Mouse (Mus musculus): ENCODE data around the gene Tmem56. TPM values are rescaled to one million over a fixed set of nuclear protein-coding genes. Genes with fewer than 3 reads are reported as not detected.
A peak's percentile ranks its signal among the peaks of the same experiment; 100 is the strongest.

Gene Tmem56
- polyA plus RNA-seq, 1 experiment from 2014 or later, result 0.45 TPM

DNA sequence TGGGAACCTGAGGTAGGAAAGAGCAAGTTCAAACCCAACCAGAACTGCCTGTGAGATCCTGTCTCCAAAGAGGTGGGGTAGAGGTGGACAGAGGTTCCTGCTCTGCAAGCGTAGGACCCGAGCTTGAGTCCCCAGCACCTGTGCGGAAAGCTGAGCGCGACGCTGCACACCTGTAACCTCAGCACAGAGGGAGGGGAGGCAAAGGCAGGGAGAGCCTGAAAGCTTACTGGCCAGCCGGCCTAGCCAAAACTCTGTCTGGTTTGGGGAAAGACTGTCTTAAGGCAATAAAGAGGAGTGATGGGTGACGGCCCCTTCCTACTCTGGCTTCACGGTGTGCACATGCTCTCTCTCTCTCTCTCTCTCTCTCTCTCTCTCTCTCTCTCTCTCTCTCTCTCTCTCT is 30.1 kb upstream of the Tmem56 start:
- Histone ChIP-seq H3K27ac (ENCODE audit: low read length) (no peak overlapping the region), H3K9me3 (replicated peaks; ENCODE audit: control insufficient read depth, low read length) (no peaks in the 10 kb centered on the region), H3K36me3 (ENCODE audit: control insufficient read depth, insufficient read depth) (no peaks in the 10 kb centered on the region), H3K4me1 (ENCODE audit: control insufficient read depth, insufficient read depth, low read length) (no peaks in the 10 kb centered on the region), H3K4me3 (ENCODE audit: low read length) (no peak overlapping the region), H3K27me3 (ENCODE audit: control insufficient read depth, insufficient read depth, low read length) (no peaks in the 10 kb centered on the region), H3K9ac (ENCODE audit: low read length) (no peak overlapping the region), H3K4me2 (ENCODE audit: low read depth, low read length) (no peak overlapping the region)
- WGBS, result 84% methylated on average over 9 of the region's 9 CpGs
- ATAC-seq (replicated peaks; ENCODE audit: extremely low read depth, insufficient read depth, low FRiP score), result no peak

GRCm38 (mm10) chr3:121312426-121312825 is 29.5 kb upstream of the Tmem56 start:
- H3K27ac ChIP-seq (ENCODE audit: low read length), result no peak overlapping the region
- H3K4me2 ChIP-seq (ENCODE audit: low read depth, low read length), result no peak overlapping the region
- no peaks in the 10 kb centered on the region for H3K4me1 ChIP-seq (ENCODE audit: control insufficient read depth, insufficient read depth, low read length)
- H3K9ac ChIP-seq (ENCODE audit: low read length), result no peak overlapping the region
- no peak for ATAC-seq (replicated peaks; ENCODE audit: extremely low read depth, insufficient read depth, low FRiP score)
- H3K36me3 ChIP-seq (ENCODE audit: control insufficient read depth, insufficient read depth), result no peaks in the 10 kb centered on the region
- no peak overlapping the region for H3K4me3 ChIP-seq (ENCODE audit: low read length)
- H3K9me3 ChIP-seq (replicated peaks; ENCODE audit: control insufficient read depth, low read length), result no peaks in the 10 kb centered on the region
- H3K27me3 ChIP-seq (ENCODE audit: control insufficient read depth, insufficient read depth, low read length), result no peaks in the 10 kb centered on the region
- WGBS, result 68% methylated on average over 6 of the region's 6 CpGs

DNA sequence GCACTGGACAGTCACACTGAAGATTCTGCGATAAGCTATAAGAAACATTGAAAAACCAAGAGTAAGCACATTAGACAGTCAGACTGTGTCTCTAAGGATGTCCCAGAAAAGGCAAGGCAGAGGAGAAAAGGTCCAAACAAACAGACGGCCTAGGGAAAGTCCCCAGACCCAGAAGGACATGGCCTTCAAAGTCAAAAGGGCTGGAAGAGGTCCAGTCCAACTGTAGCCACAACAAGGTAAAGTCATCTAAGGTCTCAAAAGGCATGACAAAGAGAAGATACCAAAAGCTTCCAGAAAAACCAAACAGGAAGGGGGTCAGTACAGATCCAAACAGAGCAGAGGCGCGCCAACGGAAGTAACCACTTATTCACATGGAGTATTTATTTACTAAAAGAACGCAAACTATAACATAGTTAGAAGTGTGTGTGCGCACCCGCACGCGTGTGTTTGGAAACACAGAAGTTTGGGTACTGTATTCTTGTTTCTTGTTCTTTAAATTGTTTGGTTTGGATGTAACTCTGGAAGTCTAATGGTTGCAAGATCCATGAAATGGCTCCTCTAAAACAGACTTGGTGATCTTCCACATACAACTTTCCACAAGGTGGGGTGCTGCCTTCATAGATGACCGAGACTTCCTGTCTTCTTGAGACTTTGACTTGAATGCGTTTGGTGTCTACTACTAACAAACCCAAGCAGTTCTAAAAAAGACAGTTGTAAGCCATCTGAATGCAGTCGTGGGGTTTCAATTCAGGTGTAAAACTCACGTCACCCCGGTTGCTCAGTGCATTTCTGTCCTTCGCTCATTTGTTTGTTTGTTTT is 27.2 kb upstream of the Tmem56 start:
- H3K27ac ChIP-seq (ENCODE audit: low read length), result no peak overlapping the region
- WGBS, result 83% methylated on average over 16 of the region's 16 CpGs

GRCm38 (mm10) chr3:121309429-121309828 is 26.5 kb upstream of the Tmem56 start:
- WGBS, result 80% methylated on average over 4 of the region's 4 CpGs
- Histone ChIP-seq H3K9ac (ENCODE audit: low read length) (no peak overlapping the region), H3K27me3 (ENCODE audit: control insufficient read depth, insufficient read depth, low read length) (no peaks in the 10 kb centered on the region), H3K27ac (ENCODE audit: low read length) (no peak overlapping the region), H3K4me1 (ENCODE audit: control insufficient read depth, insufficient read depth, low read length) (no peaks in the 10 kb centered on the region), H3K9me3 (replicated peaks; ENCODE audit: control insufficient read depth, low read length) (no peaks in the 10 kb centered on the region), H3K36me3 (ENCODE audit: control insufficient read depth, insufficient read depth) (no peaks in the 10 kb centered on the region), H3K4me3 (ENCODE audit: low read length) (no peak overlapping the region), H3K4me2 (ENCODE audit: low read depth, low read length) (no peak overlapping the region)
- no peak for ATAC-seq (replicated peaks; ENCODE audit: extremely low read depth, insufficient read depth, low FRiP score)

More for the DNA sequence above, 27.2 kb upstream of the Tmem56 start:
- no peak overlapping the region for H3K4me2 ChIP-seq (ENCODE audit: low read depth, low read length)
- H3K4me3 ChIP-seq (ENCODE audit: low read length), result no peak overlapping the region
- H3K9ac ChIP-seq (ENCODE audit: low read length), result no peak overlapping the region
- no peaks in the 10 kb centered on the region for H3K4me1 ChIP-seq (ENCODE audit: control insufficient read depth, insufficient read depth, low read length)
- H3K27me3 ChIP-seq (ENCODE audit: control insufficient read depth, insufficient read depth, low read length), result no peaks in the 10 kb centered on the region
- no peak for ATAC-seq (replicated peaks; ENCODE audit: extremely low read depth, insufficient read depth, low FRiP score)
- H3K9me3 ChIP-seq (replicated peaks; ENCODE audit: control insufficient read depth, low read length), result no peaks in the 10 kb centered on the region
- H3K36me3 ChIP-seq (ENCODE audit: control insufficient read depth, insufficient read depth), result no peaks in the 10 kb centered on the region

DNA sequence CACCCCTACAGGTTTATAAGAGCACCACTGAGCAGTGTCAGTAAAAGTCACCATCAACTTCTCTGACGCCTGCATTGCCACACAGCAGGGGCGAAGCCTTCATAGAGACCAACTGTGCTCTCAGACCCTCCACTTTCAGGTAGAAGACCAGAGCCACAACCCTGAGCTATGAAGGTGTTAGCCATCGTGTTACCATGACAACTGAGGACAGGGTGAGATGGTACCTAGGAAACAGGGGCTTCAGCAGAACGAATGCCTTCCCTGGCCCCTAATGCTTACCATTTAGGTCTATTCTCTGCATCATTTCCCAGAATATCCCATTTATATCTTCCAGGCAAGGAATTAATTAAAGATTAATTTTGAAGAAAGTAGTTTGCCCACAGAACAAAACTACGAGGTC is 26.0 kb upstream of the Tmem56 start:
- no peak overlapping the region for H3K4me3 ChIP-seq (ENCODE audit: low read length)
- no peaks in the 10 kb centered on the region for H3K9me3 ChIP-seq (replicated peaks; ENCODE audit: control insufficient read depth, low read length)
- ATAC-seq (replicated peaks; ENCODE audit: extremely low read depth, insufficient read depth, low FRiP score), result no peak
- 83% methylated on average over 5 of the region's 5 CpGs for WGBS
- no peaks in the 10 kb centered on the region for H3K36me3 ChIP-seq (ENCODE audit: control insufficient read depth, insufficient read depth)
- H3K9ac ChIP-seq (ENCODE audit: low read length), result no peak overlapping the region
- H3K27ac ChIP-seq (ENCODE audit: low read length), result no peak overlapping the region
- H3K4me2 ChIP-seq (ENCODE audit: low read depth, low read length), result no peak overlapping the region
- no peaks in the 10 kb centered on the region for H3K27me3 ChIP-seq (ENCODE audit: control insufficient read depth, insufficient read depth, low read length)
- H3K4me1 ChIP-seq (ENCODE audit: control insufficient read depth, insufficient read depth, low read length), result no peaks in the 10 kb centered on the region

DNA sequence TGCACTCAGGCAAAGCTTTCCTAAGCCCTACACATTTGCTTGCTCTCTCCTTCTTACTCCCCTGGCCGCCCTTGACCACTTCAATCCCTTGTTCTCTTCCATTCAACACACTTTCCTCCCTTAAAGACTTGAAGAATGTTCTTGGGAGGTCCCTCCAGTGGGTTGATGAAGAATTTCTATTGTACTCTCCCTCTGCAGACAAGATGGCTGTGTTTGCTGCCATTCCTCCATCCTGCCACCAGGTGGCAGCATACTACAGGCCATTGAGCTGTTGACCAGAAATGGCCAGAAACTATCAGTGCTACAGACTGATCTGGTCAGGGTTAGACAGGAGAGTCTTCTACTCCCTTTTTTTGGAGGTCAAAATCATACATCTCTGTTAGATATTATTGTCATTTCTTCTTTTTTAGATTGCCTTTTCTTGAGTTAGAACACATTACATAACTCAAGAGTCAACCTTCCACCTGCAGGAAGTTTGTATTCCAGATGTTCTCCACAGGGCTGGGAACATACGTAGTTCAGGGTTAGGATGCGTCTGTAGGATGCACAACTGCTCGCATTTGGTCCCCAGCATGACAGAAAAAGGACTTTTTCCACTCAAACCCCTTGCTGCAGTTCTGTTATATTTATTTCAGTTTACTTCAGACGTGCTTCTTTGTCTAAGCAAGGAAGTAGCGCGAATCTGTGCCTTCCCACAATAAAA is 24.8 kb upstream of the Tmem56 start:
- H3K36me3 ChIP-seq (ENCODE audit: control insufficient read depth, insufficient read depth), result no peaks in the 10 kb centered on the region
- peak; percentile 49 for ATAC-seq (replicated peaks; ENCODE audit: extremely low read depth, insufficient read depth, low FRiP score)
- no peak overlapping the region for H3K9ac ChIP-seq (ENCODE audit: low read length)
- 71% methylated on average over 7 of the region's 7 CpGs for WGBS
- H3K4me1 ChIP-seq (ENCODE audit: control insufficient read depth, insufficient read depth, low read length), result no peaks in the 10 kb centered on the region
- H3K4me3 ChIP-seq (ENCODE audit: low read length), result no peak overlapping the region
- no peaks in the 10 kb centered on the region for H3K9me3 ChIP-seq (replicated peaks; ENCODE audit: control insufficient read depth, low read length)
- no peak overlapping the region for H3K27ac ChIP-seq (ENCODE audit: low read length)
- H3K4me2 ChIP-seq (ENCODE audit: low read depth, low read length), result no peak overlapping the region
- no peaks in the 10 kb centered on the region for H3K27me3 ChIP-seq (ENCODE audit: control insufficient read depth, insufficient read depth, low read length)

DNA sequence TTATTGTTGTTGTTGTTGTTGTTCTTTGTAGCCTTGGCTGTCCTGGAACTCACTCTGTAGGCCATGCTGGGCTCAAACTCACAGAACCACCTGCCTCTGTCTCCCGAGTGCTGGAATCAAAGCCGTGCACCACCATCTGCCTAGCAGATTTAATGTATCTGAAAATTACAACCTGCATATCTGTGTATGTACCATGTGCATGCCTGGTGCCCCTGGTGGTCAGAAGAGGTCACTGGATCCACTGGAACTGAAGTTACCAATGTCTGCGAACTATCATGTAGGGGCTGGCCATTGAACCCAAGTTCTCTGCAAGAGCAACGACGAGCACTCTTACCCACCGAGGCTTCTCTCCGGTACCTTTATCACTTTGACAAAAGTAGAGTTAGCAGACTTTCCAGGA is 23.7 kb upstream of the Tmem56 start:
- Histone ChIP-seq H3K36me3 (ENCODE audit: control insufficient read depth, insufficient read depth) (no peaks in the 10 kb centered on the region), H3K27ac (ENCODE audit: low read length) (no peak overlapping the region), H3K4me1 (ENCODE audit: control insufficient read depth, insufficient read depth, low read length) (no peaks in the 10 kb centered on the region), H3K27me3 (ENCODE audit: control insufficient read depth, insufficient read depth, low read length) (no peaks in the 10 kb centered on the region), H3K9me3 (replicated peaks; ENCODE audit: control insufficient read depth, low read length) (no peaks in the 10 kb centered on the region), H3K4me2 (ENCODE audit: low read depth, low read length) (no peak overlapping the region), H3K4me3 (ENCODE audit: low read length) (no peak overlapping the region), H3K9ac (ENCODE audit: low read length) (no peak overlapping the region)
- WGBS, result 88% methylated on average over 7 of the region's 7 CpGs
- no peak for ATAC-seq (replicated peaks; ENCODE audit: extremely low read depth, insufficient read depth, low FRiP score)

- Histone ChIP-seq H3K27ac (ENCODE audit: low read length) (no peak overlapping the region), H3K4me1 (ENCODE audit: control insufficient read depth, insufficient read depth, low read length) (0 out of 2 replicates have a peak, but pooled peaks cover 4% of the 10 kb centered on the region), H3K4me3 (ENCODE audit: low read length) (no peak overlapping the region), H3K36me3 (ENCODE audit: control insufficient read depth, insufficient read depth) (no peaks in the 10 kb centered on the region), H3K27me3 (ENCODE audit: control insufficient read depth, insufficient read depth, low read length) (no peaks in the 10 kb centered on the region), H3K9ac (ENCODE audit: low read length) (no peak overlapping the region), H3K9me3 (replicated peaks; ENCODE audit: control insufficient read depth, low read length) (no peaks in the 10 kb centered on the region), H3K4me2 (ENCODE audit: low read depth, low read length) (no peak overlapping the region)
- ATAC-seq (replicated peaks; ENCODE audit: extremely low read depth, insufficient read depth, low FRiP score), result no peak
- 74% methylated on average over 2 of the region's 2 CpGs for WGBS
These were observed 11.3 kb upstream of the Tmem56 start for GRCm38 (mm10) chr3:121294200-121294599.

DNA sequence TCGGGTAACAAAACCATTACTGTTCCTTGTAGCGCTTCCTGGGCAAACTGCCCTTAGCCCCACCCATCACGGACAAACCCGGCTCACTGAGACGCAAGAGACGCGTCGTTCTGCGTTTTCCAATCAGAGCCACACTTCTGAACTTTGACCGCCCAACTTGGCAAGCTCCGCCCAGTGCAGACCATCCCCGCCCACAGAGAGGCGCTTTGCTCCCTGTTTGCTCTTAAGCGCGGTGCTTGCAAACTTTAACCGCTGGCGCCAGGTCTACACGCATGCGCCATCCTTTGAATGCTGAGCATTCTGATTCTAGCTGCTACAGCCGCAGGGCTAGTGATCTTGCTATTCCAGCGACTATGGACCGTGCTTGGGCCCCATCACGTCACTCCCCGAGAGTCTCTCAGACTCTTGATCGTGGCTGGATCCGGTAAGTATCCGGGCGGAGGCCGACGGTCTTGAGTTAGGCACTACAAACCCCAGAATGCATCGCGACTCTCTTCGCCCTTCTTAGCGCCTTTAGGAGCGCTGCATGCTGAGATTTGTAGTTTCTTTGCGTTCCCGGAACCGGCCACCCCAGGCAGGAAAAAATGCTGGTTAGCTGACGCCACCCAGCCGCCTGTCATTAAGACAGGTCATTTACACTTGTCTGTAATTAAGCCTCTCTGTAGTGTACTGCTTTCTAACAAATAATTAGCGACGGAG is 8.8 kb upstream of the Tmem56 start, which contains the start of gene Alg14:
TSS of gene Alg14 (plus strand) at position 214 of the 699 bp plus-strand sequence.
- Histone ChIP-seq H3K4me1 (ENCODE audit: control insufficient read depth, insufficient read depth, low read length) (0 out of 2 replicates have a peak, but pooled peaks cover 4% of the 10 kb centered on the region), H3K9ac (ENCODE audit: low read length) (peak within 1 kb of the TSS; percentile 81), H3K27me3 (ENCODE audit: control insufficient read depth, insufficient read depth, low read length) (no peaks in the 10 kb centered on the region), H3K4me2 (ENCODE audit: low read depth, low read length) (peak within 1 kb of the TSS; percentile 69), H3K27ac (ENCODE audit: low read length) (peak within 1 kb of the TSS; percentile 95), H3K9me3 (replicated peaks; ENCODE audit: control insufficient read depth, low read length) (no peaks in the 10 kb centered on the region), H3K4me3 (ENCODE audit: low read length) (peak within 1 kb of the TSS; percentile 70), H3K36me3 (ENCODE audit: control insufficient read depth, insufficient read depth) (no peaks in the 10 kb centered on the region)
- peak; percentile 98 for ATAC-seq (replicated peaks; ENCODE audit: extremely low read depth, insufficient read depth, low FRiP score)
- under 1% methylated on average over 42 of the region's 42 CpGs for WGBS

Measured in heart, embryonic 16.5 days (tissue).